Mouse (Mus musculus) stomach, postnatal 0 days (tissue): ENCODE data around the gene Pde6d. TPM values are rescaled to one million over a fixed set of nuclear protein-coding genes. Genes with fewer than 3 reads are reported as not detected.

Experiments used
- ATAC-seq: fragments of 200-750 bp; cut with Nextera tagmentation; 2 replicates; pipeline ENCODE4 v1.8.0; 2017; ENCODE audit not compliant: low FRiP score, low TSS enrichment
- DNase-seq: peaks from one replicate; pipeline ENCODE4 v3.0.0-alpha.2; 2016; ENCODE audit warnings: low spot score
- H3K27ac ChIP-seq: fragments of 300-500 bp; sonication (generic); replicated peaks from 2 replicates; pipeline ENCODE4 v1.5.1; 2014; ENCODE audit warnings: mild to moderate bottlenecking, control low read depth
- H3K27me3 ChIP-seq: fragments of 300-500 bp; sonication (generic); 2 replicates; pipeline ENCODE4 v1.6.1; 2014; ENCODE audit warnings: low read length; ENCODE audit not compliant: control insufficient read depth, insufficient read depth
- H3K36me3 ChIP-seq: fragments of 300-500 bp; sonication (generic); 2 replicates; pipeline ENCODE4 v1.6.1; 2014; ENCODE audit warnings: low read length, mixed read lengths; ENCODE audit not compliant: control insufficient read depth, insufficient read depth
- H3K4me1 ChIP-seq: fragments of 300-500 bp; sonication (generic); replicated peaks from 2 replicates; pipeline ENCODE4 v1.6.1; 2014; ENCODE audit warnings: antibody characterized with exemption; ENCODE audit not compliant: control insufficient read depth, insufficient read depth
- H3K4me2 ChIP-seq: fragments of 300-500 bp; sonication (generic); replicated peaks from 2 replicates; pipeline ENCODE4 v1.6.1; 2014; ENCODE audit warnings: low read depth, mild to moderate bottlenecking, control low read depth, moderate library complexity
- H3K4me3 ChIP-seq: fragments of 300-500 bp; sonication (generic); 2 replicates; pipeline ENCODE4 v1.5.1; 2014; ENCODE audit warnings: low read depth, low read length, control low read depth
- H3K9ac ChIP-seq: fragments of 300-500 bp; sonication (generic); 2 replicates; pipeline ENCODE4 v1.6.1; 2014; ENCODE audit warnings: mild to moderate bottlenecking, low read length, control low read depth, mixed read lengths
- H3K9me3 ChIP-seq: fragments of 300-500 bp; sonication (generic); 2 replicates; pipeline ENCODE4 v1.6.1; 2016; ENCODE audit warnings: low read length; ENCODE audit not compliant: control insufficient read depth
- CTCF ChIP-seq: IDR thresholded peaks from 2 replicates; pipeline ENCODE4 v1.5.1; 2016; ENCODE audit warnings: antibody characterized with exemption, low read depth, mild to moderate bottlenecking, moderate library complexity
- EP300 ChIP-seq: optimal IDR thresholded peaks from 2 replicates; pipeline ENCODE3; 2016; ENCODE audit warnings: antibody characterized with exemption
- WGBS: fragments of 180-500 bp; shearing (Covaris S2); extraction: QIAGEN DNeasy Blood & Tissue Kit; methylation state at CpG from one replicate; pipeline ENCODE4 v1.1.7; 2014; 5-methylcytosine and 5-hydroxymethylcytosine counted together
- polyA plus RNA-seq: library from polyadenylated mRNA; unstranded; fragments of >200 nt; fragmentation: Nextera tagmentation; extraction: Ambion mirVana; gene quantifications from 2 replicates; pipeline ENCODE4 v1.2.1, GENCODE M21; 2015

The Pde6d gene
- polyA plus RNA-seq, 1 experiment from 2014 or later = 33.6 TPM

- peak overlapping the region; percentile 92 for H3K4me3 ChIP-seq
- H3K9ac ChIP-seq = peak overlapping the region; percentile 71
- peak overlapping the region; percentile 79 for H3K4me2 ChIP-seq
- H3K27ac ChIP-seq = peak overlapping the region; percentile 70; the same call in 1 of the 2 replicates
- H3K36me3 ChIP-seq = no peaks in the 10 kb centered on the region
- H3K9me3 ChIP-seq = no peaks in the 10 kb centered on the region
- TF ChIP-seq CTCF (no peak), EP300 (no peak)
- H3K4me1 ChIP-seq = peaks cover 4% of the 10 kb centered on the region; the same call in 1 of the 2 replicates
- no peak for DNase-seq
- 1% methylated on average over 36 of the region's 38 CpGs for WGBS
- peak; percentile 77 for ATAC-seq
- no peaks in the 10 kb centered on the region for H3K27me3 ChIP-seq
Observed at GRCm38 (mm10) chr1:86581692-86582450, 558 bp downstream of the Pde6d start.

DNA sequence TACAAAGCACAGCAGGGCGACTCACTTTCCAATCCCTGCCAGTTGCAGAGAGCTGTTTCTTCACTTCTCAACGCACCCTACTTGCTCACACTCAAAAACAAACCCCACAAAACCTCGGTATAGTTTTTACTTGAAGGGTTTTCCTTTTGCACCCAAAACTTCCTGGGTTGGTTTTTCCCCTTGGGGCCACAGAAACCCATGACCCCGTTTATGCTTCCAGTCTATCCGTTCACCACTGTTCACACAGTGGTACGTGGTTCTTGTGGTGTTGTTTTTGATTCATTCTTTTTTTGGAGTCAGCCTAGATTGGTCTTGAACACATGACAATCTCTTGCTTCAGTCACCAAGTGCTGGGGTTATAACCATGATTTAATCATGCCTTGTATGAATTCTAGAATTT lies 2.0 kb downstream of the Pde6d start:
- WGBS = 65% methylated on average over 6 of the region's 6 CpGs

GRCm38 (mm10) chr1:86571941-86572340 lies 10.5 kb downstream of the Pde6d start:
- no peak for DNase-seq
- no peak for TF ChIP-seq CTCF
- no peak for TF ChIP-seq EP300
- no peak overlapping the region for H3K4me3 ChIP-seq
- H3K27ac ChIP-seq = no peak overlapping the region
- no peaks in the 10 kb centered on the region for H3K9me3 ChIP-seq
- no peaks in the 10 kb centered on the region for H3K4me1 ChIP-seq
- H3K4me2 ChIP-seq = no peak overlapping the region
- 70% methylated on average over 4 of the region's 4 CpGs for whole genome bisulfite sequencing
- H3K9ac ChIP-seq = no peak overlapping the region
- no peaks in the 10 kb centered on the region for H3K27me3 ChIP-seq
- no peaks in the 10 kb centered on the region; the same call in 1 of the 2 replicates for H3K36me3 ChIP-seq
- no peak for ATAC-seq

More for the DNA sequence above, 2.0 kb downstream of the Pde6d start:
- ATAC-seq = no peak
- DNase-seq = no peak
- H3K9me3 ChIP-seq = no peaks in the 10 kb centered on the region
- H3K9ac ChIP-seq = no peak overlapping the region
- peaks cover 4% of the 10 kb centered on the region; the same call in 1 of the 2 replicates for H3K4me1 ChIP-seq
- no peaks in the 10 kb centered on the region for H3K36me3 ChIP-seq
- no peak overlapping the region for H3K27ac ChIP-seq
- TF ChIP-seq CTCF (no peak), EP300 (no peak)
- no peaks in the 10 kb centered on the region for H3K27me3 ChIP-seq
- H3K4me2 ChIP-seq = no peak overlapping the region
- H3K4me3 ChIP-seq = no peak overlapping the region

GRCm38 (mm10) chr1:86571381-86571780 lies 11.0 kb downstream of the Pde6d start:
- no peak overlapping the region for H3K4me3 ChIP-seq
- DNase-seq (no peak), ATAC-seq (no peak)
- no peaks in the 10 kb centered on the region; the same call in 1 of the 2 replicates for H3K36me3 ChIP-seq
- TF ChIP-seq EP300 (no peak), CTCF (no peak)
- H3K9me3 ChIP-seq = no peaks in the 10 kb centered on the region
- no peak overlapping the region for H3K9ac ChIP-seq
- no peak overlapping the region for H3K27ac ChIP-seq
- 77% methylated on average over 2 of the region's 2 CpGs for WGBS
- H3K4me2 ChIP-seq = no peak overlapping the region
- H3K4me1 ChIP-seq = no peaks in the 10 kb centered on the region
- no peaks in the 10 kb centered on the region for H3K27me3 ChIP-seq

GRCm38 (mm10) chr1:86569292-86569860 lies 13.1 kb downstream of the Pde6d start:
- no peak for TF ChIP-seq EP300
- no peak for TF ChIP-seq CTCF
- Histone ChIP-seq H3K4me3 (no peak overlapping the region), H3K27me3 (no peaks in the 10 kb centered on the region), H3K9me3 (no peaks in the 10 kb centered on the region), H3K9ac (no peak overlapping the region), H3K27ac (no peak overlapping the region), H3K4me2 (no peak overlapping the region), H3K36me3 (no peaks in the 10 kb centered on the region; the same call in 1 of the 2 replicates), H3K4me1 (no peaks in the 10 kb centered on the region)
- ATAC-seq (no peak), DNase-seq (no peak)
- WGBS = 81% methylated on average over 2 of the region's 2 CpGs

GRCm38 (mm10) chr1:86568409-86568808 lies 14.0 kb downstream of the Pde6d start:
- Histone ChIP-seq H3K36me3 (no peaks in the 10 kb centered on the region; the same call in 1 of the 2 replicates), H3K4me2 (no peak overlapping the region), H3K27me3 (no peaks in the 10 kb centered on the region), H3K4me3 (no peak overlapping the region), H3K4me1 (no peaks in the 10 kb centered on the region), H3K9ac (no peak overlapping the region), H3K27ac (no peak overlapping the region), H3K9me3 (no peaks in the 10 kb centered on the region)
- no peak for TF ChIP-seq CTCF
- TF ChIP-seq EP300 = no peak
- ATAC-seq (no peak), DNase-seq (no peak)
- WGBS = 55% methylated on average over 2 of the region's 2 CpGs
